Mouse (Mus musculus) spleen, adult 18-20 months (tissue): ENCODE measurements around the gene Slc12a9.
"Not testable (repeated sequence)": the region's sequence is repeated elsewhere in the genome, so short reads cannot be mapped to it uniquely, and the experiment has no call there.

ENCODE experiments used
- DNase-seq, 2 experiments: peaks; one replicate each; pipeline ENCODE4 v3.0.0; 2022; ENCODE audit warnings: mixed read lengths in 2 of 2

Gene Slc12a9

DNA sequence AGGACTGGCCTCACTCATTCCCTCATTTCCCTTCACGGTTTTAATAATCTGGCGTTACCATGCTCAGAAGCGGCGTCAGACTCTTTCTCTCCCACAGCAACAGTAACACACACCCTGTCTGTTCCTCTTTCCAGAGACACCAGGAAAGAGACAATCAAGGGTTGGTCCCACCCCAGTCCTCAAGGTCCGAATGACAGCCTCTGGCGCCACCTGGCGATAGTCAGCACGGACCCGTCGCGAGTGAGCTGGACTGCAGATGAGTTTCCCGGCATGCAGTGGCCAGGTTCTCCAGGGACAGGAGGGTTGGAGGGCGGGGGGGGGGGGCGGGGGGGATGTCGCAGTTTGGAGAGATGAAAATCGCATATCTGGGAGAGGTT lies 46.8 kb downstream of the Slc12a9 start:
- peak; percentile 73 to 91 for DNase-seq

- DNase-seq: no peak
These were observed 47.4 kb downstream of the Slc12a9 start for GRCm38 (mm10) chr5:137285986-137286385.

GRCm38 (mm10) chr5:137285045-137285444 lies 48.4 kb downstream of the Slc12a9 start:
- DNase-seq: peak in 1 of 2 experiments; percentile 47

- DNase-seq: not testable (repeated sequence)
These were observed 49.0 kb downstream of the Slc12a9 start for GRCm38 (mm10) chr5:137284411-137284810.

DNA sequence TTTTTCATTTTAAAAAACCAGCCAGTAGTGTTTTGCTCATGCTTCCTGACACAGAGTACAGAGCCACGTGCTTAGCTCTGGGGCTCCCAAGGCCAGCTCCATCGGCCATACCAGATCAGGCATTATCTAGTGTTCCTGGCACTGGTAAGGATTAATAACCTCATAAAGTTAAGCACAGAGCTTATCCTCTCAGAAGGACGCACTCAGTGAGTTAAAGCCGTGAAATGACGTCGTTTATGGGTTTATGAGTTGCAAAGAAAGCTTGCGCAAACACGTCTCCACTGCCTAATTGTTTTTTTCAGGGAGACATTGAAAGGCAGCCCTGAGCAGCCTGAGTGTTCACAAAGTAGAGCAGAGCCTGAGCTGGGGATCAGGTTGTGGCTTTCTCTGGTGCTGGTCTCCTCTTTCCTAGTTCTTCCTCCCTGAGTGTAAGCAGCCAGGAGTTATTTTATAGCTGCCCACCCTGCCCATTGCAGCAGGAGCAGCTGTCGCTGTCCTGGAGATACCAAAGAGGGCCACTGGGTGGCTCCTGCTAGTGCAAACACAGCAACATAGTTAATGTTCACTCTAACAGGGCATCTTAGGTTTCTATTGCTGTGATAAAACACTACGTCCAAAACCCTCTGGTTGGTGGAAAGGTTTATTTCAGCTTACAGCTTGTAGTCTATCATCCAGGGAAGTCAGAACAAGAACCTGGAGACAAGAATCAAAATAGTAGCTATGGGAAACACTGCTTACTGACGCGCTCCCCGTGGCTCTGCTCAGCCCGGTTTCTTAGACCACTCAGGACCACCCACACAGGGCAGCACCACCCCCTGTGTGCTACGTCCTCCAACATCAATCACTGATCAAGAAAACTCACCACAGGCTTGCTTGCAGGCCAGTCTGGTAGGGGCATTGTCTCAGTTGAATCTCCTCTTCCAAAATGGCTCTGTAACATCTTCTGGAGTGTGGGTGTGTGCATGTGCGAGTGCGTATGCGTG lies 55.7 kb downstream of the Slc12a9 start:
- no peak for DNase-seq

GRCm38 (mm10) chr5:137268131-137268910 lies 65.1 kb downstream of the Slc12a9 start:
- peak in 1 of 2 experiments; percentile 42 for DNase-seq

DNA sequence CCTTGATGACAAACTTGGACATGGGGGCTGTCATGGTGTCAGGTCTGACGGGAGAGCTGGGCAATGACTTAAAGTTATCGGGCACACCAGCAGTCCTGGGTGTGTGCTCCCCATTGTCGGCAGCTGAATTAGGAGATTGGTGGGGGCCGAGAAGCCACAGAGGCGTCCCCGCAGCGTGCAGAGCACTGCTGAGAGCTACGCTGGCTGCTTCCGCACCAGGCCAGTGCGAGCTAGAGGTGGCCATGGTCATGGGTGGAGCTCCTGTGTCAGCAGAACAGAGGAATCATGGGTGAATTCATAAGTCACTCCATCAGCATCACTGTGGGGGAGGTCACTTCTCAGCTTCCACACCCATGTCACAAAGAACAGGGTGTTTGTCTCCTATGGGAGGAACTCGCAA lies 68.6 kb downstream of the Slc12a9 start:
- no peak for DNase-seq
